Mouse (Mus musculus) lung, embryonic 15.5 days (tissue): ENCODE data around the gene Crtc3. TPM values are rescaled to one million over a fixed set of nuclear protein-coding genes. Genes with fewer than 3 reads are reported as not detected.

Source experiments
- ATAC-seq: fragments of 200-750 bp; cut with Nextera tagmentation; 2 replicates; pipeline ENCODE4 v1.8.0; 2017; ENCODE audit warnings: moderate number of reproducible peaks, borderline replicate concordance; ENCODE audit not compliant: low FRiP score, low TSS enrichment; ENCODE audit errors: extremely low read depth
- H3K27ac ChIP-seq: fragments of 300-500 bp; sonication (generic); 2 replicates; pipeline ENCODE4 v1.5.1; 2015; ENCODE audit warnings: moderate library complexity, mild to moderate bottlenecking, inconsistent platforms
- H3K27me3 ChIP-seq: fragments of 300-500 bp; sonication (generic); 2 replicates; pipeline ENCODE4 v1.6.1; 2015; ENCODE audit warnings: inconsistent platforms
- H3K36me3 ChIP-seq: fragments of 300-500 bp; sonication (generic); 2 replicates; pipeline ENCODE4 v1.6.1; 2015; ENCODE audit warnings: inconsistent platforms
- H3K4me1 ChIP-seq: fragments of 300-500 bp; sonication (generic); 2 replicates; pipeline ENCODE4 v1.6.1; 2015; ENCODE audit warnings: inconsistent platforms
- H3K4me2 ChIP-seq: fragments of 300-500 bp; sonication (generic); 2 replicates; pipeline ENCODE4 v1.6.1; 2015; ENCODE audit warnings: inconsistent platforms, mild to moderate bottlenecking, moderate library complexity
- H3K4me3 ChIP-seq: fragments of 300-500 bp; sonication (generic); 2 replicates; pipeline ENCODE4 v1.5.1; 2015; ENCODE audit warnings: mild to moderate bottlenecking, inconsistent platforms
- H3K9ac ChIP-seq: fragments of 300-500 bp; sonication (generic); 2 replicates; pipeline ENCODE4 v1.6.1; 2015; ENCODE audit warnings: inconsistent platforms
- H3K9me3 ChIP-seq: fragments of 300-500 bp; sonication (generic); 2 replicates; pipeline ENCODE4 v1.6.1; 2016; ENCODE audit warnings: inconsistent platforms
- WGBS: fragments of 180-500 bp; shearing (Covaris S2); methylation state at CpG from one replicate; pipeline ENCODE4 v1.1.7; 2015; 5-methylcytosine and 5-hydroxymethylcytosine counted together
- polyA plus RNA-seq: library from polyadenylated mRNA; unstranded; fragments of >200 nt; fragmentation: Nextera tagmentation; extraction: Ambion mirVana; gene quantifications from 2 replicates; pipeline ENCODE4 v1.2.1, GENCODE M21; 2015

The Crtc3 gene
- 22.7 and 26.1 TPM in 2 replicates for polyA plus RNA-seq

DNA sequence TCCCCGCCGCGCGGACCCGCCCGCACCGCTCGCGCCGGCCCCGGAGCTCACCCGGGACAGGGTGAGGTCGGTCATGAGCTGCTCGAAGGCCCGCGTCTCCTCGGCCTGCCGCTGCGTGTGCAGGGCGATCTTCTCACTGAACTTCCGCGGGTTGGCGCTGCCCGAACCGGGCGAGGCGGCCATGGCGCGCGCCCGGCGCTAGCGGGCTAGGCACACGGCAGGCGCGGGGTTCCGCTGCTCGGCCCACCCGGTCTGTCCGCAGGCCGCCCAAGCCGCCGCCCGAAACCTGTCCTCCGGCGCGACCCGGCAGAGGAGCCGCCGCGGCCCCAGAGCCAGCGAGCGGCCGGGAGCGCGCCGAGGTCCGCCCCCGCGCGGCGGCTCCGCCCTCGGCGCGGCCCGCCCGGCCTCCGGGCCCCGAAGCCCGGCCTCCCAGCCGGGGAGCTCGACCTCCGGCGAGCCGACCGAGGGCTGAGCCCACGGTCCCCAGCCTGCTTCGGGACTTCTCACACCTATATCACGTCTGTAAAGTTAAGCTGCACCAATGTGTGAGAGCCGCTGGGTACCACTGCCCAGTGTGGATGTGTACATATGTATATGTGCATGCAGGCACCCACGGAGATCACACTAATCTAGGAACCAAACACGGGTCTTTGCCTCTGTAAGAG, at the start of gene Crtc3:
TSS of gene Crtc3 (minus strand) at position 322 of the 665 bp plus-strand sequence.
- Histone ChIP-seq H3K9me3 (no peaks in the 10 kb centered on the region), H3K4me2 (peak within 1 kb of the TSS; percentile 88), H3K4me1 (peaks cover 25% of the 10 kb centered on the region), H3K27me3 (no peaks in the 10 kb centered on the region), H3K9ac (peak within 1 kb of the TSS; percentile 94), H3K4me3 (peak within 1 kb of the TSS; percentile 86), H3K27ac (peak within 1 kb of the TSS; percentile 95), H3K36me3 (no peaks in the 10 kb centered on the region)
- ATAC-seq = peak; percentile 87
- WGBS = under 1% methylated on average over 83 of the region's 83 CpGs

DNA sequence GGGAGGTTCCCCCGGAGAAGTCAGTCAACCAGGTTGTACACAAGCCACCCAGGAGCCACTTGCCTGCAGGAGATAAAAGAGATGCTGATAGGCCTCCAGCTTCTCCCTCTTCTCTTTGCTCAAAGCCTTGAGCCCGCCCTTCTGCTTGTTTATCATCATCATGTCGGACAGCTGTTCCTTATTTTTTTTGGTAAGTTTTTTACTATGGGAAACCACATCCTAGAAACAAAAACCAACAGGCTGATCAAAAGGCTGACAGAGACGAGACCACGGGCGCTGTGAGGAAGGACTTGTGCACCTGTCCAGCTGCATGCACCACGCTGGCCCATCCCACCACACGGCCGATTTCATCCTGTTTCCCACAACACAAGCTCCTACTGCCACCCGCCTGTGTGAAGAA, 47.5 kb upstream of the Crtc3 start:
- WGBS = 82% methylated on average over 10 of the region's 10 CpGs
- no peaks in the 10 kb centered on the region for H3K9me3 ChIP-seq
- no peak for ATAC-seq
- peaks cover 86% of the 10 kb centered on the region for H3K36me3 ChIP-seq
- no peak overlapping the region for H3K4me3 ChIP-seq
- H3K4me2 ChIP-seq = no peak overlapping the region
- no peaks in the 10 kb centered on the region for H3K4me1 ChIP-seq
- H3K27ac ChIP-seq = no peak overlapping the region
- H3K9ac ChIP-seq = no peak overlapping the region
- H3K27me3 ChIP-seq = no peaks in the 10 kb centered on the region

DNA sequence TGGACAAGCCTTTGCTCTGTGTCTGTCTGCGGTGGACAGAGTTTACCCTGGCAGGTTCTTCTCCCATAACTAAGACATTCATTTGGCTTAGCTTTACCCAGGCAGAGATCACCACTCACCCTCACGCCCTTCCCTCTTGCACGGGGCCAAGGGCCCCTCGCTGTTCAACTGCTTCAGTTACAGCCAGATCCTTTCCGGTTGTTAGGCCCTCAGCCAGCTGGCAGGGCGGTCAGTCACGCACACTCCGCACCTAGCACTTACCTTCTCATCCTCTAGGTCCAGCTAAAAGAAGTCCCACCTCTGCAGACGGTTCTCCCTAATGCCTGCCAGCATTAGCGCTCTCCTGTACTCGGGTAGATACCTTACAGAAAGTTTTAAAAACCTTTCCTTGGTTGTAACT, 44.3 kb upstream of the Crtc3 start:
- no peak overlapping the region for H3K4me2 ChIP-seq
- no peak overlapping the region for H3K9ac ChIP-seq
- H3K27ac ChIP-seq = no peak overlapping the region
- WGBS = 79% methylated on average over 11 of the region's 11 CpGs
- no peak for ATAC-seq
- no peaks in the 10 kb centered on the region for H3K4me1 ChIP-seq
- H3K36me3 ChIP-seq = peaks cover 83% of the 10 kb centered on the region
- H3K4me3 ChIP-seq = no peak overlapping the region
- H3K9me3 ChIP-seq = no peaks in the 10 kb centered on the region
- no peaks in the 10 kb centered on the region for H3K27me3 ChIP-seq

DNA sequence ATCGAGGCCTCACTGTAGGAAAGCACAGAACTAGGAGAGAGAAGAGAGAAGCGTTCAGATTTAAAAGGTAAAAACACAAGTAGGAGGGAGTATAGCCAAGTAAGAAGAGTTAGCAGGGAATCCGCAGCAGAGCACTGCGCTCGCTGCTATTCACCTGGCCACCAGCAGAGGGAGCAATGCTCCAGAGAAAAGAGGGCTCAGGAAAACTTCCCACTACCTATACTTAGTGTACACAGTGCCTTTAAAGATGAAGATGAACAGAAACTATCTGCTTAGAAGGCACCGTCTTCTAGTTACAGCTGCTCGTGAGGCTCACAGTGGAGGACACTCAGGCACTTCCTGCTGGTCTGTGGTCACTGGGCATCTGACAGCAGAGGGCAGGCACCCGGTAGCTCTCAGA, 41.0 kb upstream of the Crtc3 start:
- Histone ChIP-seq H3K9me3 (no peaks in the 10 kb centered on the region), H3K27ac (no peak overlapping the region), H3K4me3 (no peak overlapping the region), H3K4me2 (no peak overlapping the region), H3K36me3 (peaks cover 86% of the 10 kb centered on the region), H3K4me1 (no peaks in the 10 kb centered on the region), H3K9ac (no peak overlapping the region), H3K27me3 (no peaks in the 10 kb centered on the region)
- ATAC-seq = no peak
- 17% methylated on average over 8 of the region's 8 CpGs for WGBS

DNA sequence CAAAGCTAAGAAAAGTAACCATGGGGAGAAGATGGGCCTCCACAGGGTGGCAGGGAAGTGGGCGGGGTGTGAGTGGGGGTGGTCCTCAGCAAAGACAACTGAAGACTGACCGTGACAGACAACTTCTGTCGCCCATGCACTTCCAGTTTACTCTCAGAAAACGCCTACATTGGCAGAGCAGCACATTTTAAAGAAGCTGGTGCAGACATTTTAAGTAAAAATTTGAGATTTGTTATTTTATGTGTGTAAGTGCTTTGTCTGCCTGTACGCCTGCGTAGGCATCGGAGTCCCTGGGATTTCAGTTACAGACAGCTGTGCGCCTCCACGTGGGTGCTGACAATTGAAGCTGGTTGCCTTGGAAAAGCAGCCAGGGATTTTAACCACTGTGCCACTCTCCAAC, 32.4 kb upstream of the Crtc3 start:
- H3K9me3 ChIP-seq = no peaks in the 10 kb centered on the region
- H3K27ac ChIP-seq = no peak overlapping the region
- no peak overlapping the region for H3K4me2 ChIP-seq
- H3K4me3 ChIP-seq = no peak overlapping the region
- no peaks in the 10 kb centered on the region for H3K27me3 ChIP-seq
- peaks cover 92% of the 10 kb centered on the region for H3K36me3 ChIP-seq
- H3K9ac ChIP-seq = no peak overlapping the region
- no peak for ATAC-seq
- no peaks in the 10 kb centered on the region for H3K4me1 ChIP-seq
- WGBS = 48% methylated on average over 9 of the region's 9 CpGs

DNA sequence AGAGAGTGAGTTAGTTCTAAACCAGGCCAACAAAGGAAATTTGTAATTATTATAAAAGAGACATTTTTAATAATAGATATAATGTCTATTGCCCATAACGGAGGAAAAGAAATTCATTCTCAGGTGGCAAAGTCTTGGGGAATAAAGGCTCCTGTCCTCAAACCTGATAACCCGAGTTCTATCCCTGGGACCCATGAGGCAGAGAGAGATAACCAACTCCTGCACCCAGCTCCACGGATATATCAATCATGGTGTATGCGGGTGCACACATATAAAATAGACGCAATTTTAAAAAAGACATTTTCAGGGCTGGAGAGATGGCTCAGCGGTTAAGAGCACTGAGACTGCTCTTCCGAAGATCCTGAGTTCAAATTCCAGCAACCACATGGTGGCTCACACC, 30.9 kb upstream of the Crtc3 start:
- ATAC-seq = no peak

DNA sequence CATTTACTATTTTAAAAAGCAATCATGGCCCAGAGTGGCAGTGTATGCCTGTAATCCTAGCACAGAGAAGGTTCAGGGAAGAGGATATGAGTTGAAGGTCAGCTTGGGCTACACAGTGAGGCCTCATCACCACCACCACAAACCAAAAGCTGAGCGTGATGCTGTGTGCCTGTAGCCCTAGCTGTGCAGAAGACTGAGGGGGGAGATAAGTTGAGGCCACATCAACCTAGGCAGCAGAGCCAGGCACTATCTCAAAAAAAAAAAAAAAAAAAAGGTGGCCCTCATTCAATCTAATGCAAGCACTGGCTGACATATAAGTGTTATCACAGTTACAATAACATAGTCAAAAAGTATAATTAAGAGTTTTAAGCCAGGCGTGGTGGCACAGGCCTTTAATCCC, 30.4 kb upstream of the Crtc3 start:
- Histone ChIP-seq H3K36me3 (peaks cover 87% of the 10 kb centered on the region), H3K4me1 (no peaks in the 10 kb centered on the region), H3K27me3 (no peaks in the 10 kb centered on the region), H3K9ac (no peak overlapping the region), H3K27ac (no peak overlapping the region), H3K9me3 (no peaks in the 10 kb centered on the region), H3K4me3 (no peak overlapping the region), H3K4me2 (no peak overlapping the region)
- no peak for ATAC-seq
- WGBS = 94% methylated on average over 2 of the region's 2 CpGs

More for the DNA sequence above, 30.9 kb upstream of the Crtc3 start:
- Histone ChIP-seq H3K4me2 (no peak overlapping the region), H3K9ac (no peak overlapping the region), H3K4me1 (no peaks in the 10 kb centered on the region), H3K4me3 (no peak overlapping the region), H3K9me3 (no peaks in the 10 kb centered on the region), H3K27ac (no peak overlapping the region), H3K36me3 (peaks cover 91% of the 10 kb centered on the region), H3K27me3 (no peaks in the 10 kb centered on the region)
- 95% methylated on average over 7 of the region's 7 CpGs for WGBS

DNA sequence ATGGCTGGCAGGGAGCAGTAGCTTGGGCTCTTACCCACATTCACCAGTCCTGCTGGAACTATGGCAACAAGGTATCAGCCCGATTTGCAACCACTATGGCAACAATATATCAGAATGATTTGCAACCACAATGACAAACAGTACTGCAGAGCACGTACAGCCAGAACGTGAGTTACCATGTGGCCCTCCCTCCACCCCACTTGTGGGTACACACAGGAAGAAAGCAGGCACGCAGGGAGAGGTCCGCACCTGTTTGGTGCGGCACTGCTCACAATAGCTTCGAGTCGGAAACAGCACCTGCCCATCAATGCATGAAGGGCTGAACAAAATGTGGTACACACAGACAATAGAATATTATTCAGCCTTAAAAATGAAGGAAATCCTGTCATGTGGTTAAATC, 29.8 kb upstream of the Crtc3 start:
- Histone ChIP-seq H3K9me3 (no peaks in the 10 kb centered on the region), H3K4me2 (no peak overlapping the region)

DNA sequence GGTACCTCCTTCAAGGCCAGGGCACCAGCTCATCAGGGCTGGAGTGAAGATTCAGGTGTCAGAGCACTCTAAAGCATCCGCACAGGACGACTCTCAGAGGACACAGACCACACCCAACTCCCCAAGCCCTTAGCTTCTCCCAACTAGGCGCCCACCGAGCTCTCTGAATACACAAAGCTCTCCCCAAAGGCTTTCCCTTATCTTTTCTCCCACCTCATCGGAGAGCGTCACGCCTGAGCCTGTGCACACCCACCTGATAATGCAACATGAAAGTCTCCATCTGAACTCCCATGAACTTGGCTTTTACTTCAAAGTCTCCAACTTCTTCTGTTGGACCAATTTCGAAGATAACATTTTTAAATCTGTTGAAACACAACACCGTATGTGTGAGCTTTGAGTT, 28.1 kb upstream of the Crtc3 start:
- H3K4me3 ChIP-seq = no peak overlapping the region
- no peaks in the 10 kb centered on the region for H3K4me1 ChIP-seq
- H3K9ac ChIP-seq = no peak overlapping the region
- H3K36me3 ChIP-seq = peaks cover 86% of the 10 kb centered on the region
- no peak overlapping the region for H3K4me2 ChIP-seq
- 71% methylated on average over 9 of the region's 9 CpGs for WGBS
- H3K27me3 ChIP-seq = no peaks in the 10 kb centered on the region
- no peak for ATAC-seq
- no peak overlapping the region for H3K27ac ChIP-seq
- H3K9me3 ChIP-seq = no peaks in the 10 kb centered on the region

More for the DNA sequence above, 29.8 kb upstream of the Crtc3 start:
- H3K27ac ChIP-seq = no peak overlapping the region
- H3K4me3 ChIP-seq = no peak overlapping the region
- H3K36me3 ChIP-seq = peaks cover 87% of the 10 kb centered on the region
- no peak for ATAC-seq
- no peaks in the 10 kb centered on the region for H3K4me1 ChIP-seq
- 91% methylated on average over 8 of the region's 8 CpGs for WGBS
- H3K9ac ChIP-seq = no peak overlapping the region
- no peaks in the 10 kb centered on the region for H3K27me3 ChIP-seq

DNA sequence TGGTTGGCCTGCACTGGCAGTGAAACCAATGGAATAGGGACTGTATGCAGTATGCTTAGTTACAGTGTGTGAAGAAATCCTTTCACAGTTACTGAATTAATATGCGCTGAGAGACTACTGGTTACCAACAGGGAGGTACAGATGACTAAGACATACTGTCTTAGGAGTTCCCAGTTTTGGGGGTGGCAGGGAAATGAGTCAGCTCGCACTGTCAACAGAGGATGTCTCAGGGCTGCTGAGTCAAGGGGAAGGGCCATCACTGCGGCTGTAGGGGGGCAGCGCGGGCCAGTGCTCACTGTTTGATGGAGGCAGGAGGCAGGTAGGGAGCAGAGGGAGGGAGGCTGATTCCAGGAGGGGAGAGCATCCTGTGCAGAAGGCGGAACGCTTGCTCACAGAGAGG, 26.6 kb upstream of the Crtc3 start:
- no peak overlapping the region for H3K9ac ChIP-seq
- no peak overlapping the region for H3K4me3 ChIP-seq
- WGBS = 95% methylated on average over 7 of the region's 7 CpGs
- ATAC-seq = no peak
- H3K9me3 ChIP-seq = no peaks in the 10 kb centered on the region
- peaks cover 75% of the 10 kb centered on the region for H3K36me3 ChIP-seq
- no peak overlapping the region for H3K4me2 ChIP-seq
- no peaks in the 10 kb centered on the region for H3K4me1 ChIP-seq
- H3K27me3 ChIP-seq = no peaks in the 10 kb centered on the region
- no peak overlapping the region for H3K27ac ChIP-seq

DNA sequence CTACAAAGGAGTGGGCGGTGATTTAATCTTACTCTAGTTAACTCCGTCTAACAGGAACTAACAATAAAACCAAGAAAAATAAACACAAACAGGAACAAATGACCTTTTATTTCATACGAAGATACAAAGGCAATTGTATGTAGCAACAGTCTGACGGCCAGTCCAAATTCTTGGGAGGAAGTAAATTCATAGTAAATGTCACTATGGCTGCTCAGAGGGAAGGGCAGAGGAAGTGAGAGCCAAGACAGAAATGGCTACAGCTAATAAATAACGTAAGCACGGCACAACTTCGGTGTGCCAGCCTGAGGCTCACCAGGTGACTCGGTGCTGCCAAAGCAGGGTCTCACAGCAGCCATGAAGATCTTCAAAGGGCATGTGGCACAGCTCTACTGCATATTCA, 22.8 kb upstream of the Crtc3 start:
- WGBS = 54% methylated on average over 8 of the region's 8 CpGs
- Histone ChIP-seq H3K27ac (no peak overlapping the region), H3K4me3 (no peak overlapping the region), H3K36me3 (peaks cover 43% of the 10 kb centered on the region), H3K27me3 (no peaks in the 10 kb centered on the region), H3K9ac (no peak overlapping the region), H3K4me2 (no peak overlapping the region), H3K9me3 (no peaks in the 10 kb centered on the region), H3K4me1 (no peaks in the 10 kb centered on the region)
- ATAC-seq = no peak

DNA sequence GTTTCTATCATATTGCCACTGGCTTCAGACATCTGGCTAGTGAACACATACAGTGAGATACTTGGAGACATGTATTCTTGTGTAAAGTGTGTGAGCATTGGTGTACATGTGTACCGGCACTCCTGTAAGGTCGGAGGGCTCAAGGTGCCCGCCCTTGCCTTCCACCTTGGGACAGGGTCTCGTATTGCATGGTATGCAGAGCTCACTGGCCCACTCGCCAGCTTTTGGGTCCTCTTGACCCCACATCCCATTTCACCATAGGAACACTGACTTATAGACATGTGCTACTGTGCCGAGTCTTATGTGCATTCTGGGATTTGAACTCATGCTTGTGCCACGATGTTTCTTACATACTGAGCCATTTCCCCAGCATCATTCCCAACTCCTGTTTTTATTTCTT, 21.7 kb upstream of the Crtc3 start:
- Histone ChIP-seq H3K9me3 (no peaks in the 10 kb centered on the region), H3K4me2 (no peak overlapping the region), H3K27me3 (no peaks in the 10 kb centered on the region), H3K36me3 (peaks cover 32% of the 10 kb centered on the region), H3K4me1 (no peaks in the 10 kb centered on the region), H3K27ac (no peak overlapping the region), H3K9ac (no peak overlapping the region), H3K4me3 (no peak overlapping the region)
- no peak for ATAC-seq
- 88% methylated on average over 7 of the region's 7 CpGs for WGBS

DNA sequence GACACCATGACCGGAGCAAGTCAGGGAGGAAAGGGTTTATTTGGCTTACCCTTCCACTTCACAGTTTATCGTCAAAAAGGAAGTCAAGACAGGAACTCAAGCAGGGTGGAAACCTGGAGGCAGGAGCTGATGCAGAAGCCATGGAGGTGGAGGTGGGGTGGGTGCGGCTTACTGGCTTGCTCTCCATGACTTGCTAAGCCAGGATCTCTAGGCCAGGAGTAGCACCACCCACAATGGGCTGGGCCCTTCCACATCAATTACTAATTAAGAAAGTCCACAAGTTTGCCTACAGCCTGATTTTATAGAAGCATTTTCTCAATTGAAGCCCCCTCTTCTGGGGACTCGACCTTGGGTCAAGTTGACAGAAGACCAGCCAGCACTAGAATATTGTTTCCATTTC, 15.4 kb upstream of the Crtc3 start:
- H3K4me3 ChIP-seq = no peak overlapping the region
- no peak overlapping the region for H3K4me2 ChIP-seq
- H3K36me3 ChIP-seq = no peaks in the 10 kb centered on the region
- no peak overlapping the region for H3K27ac ChIP-seq
- no peak for ATAC-seq
- no peaks in the 10 kb centered on the region for H3K4me1 ChIP-seq
- H3K9me3 ChIP-seq = no peaks in the 10 kb centered on the region
- no peak overlapping the region for H3K9ac ChIP-seq
- 71% methylated on average over 4 of the region's 4 CpGs for WGBS
- H3K27me3 ChIP-seq = no peaks in the 10 kb centered on the region
